Mouse (Mus musculus): Measurements from ENCODE around the gene Ppp1r15b. TPM values are rescaled to one million over a fixed set of nuclear protein-coding genes. Genes with fewer than 3 reads are reported as not detected.

Ppp1r15b gene
- polyA plus RNA-seq, 1 experiment from 2014 or later, result 20.7 TPM

- no peak overlapping the region for H3K4me3 ChIP-seq (ENCODE audit: low read depth, low read length)
- H3K27me3 ChIP-seq (ENCODE audit: control insufficient read depth, insufficient read depth, low read length), result no peaks in the 10 kb centered on the region
- DNase-seq (ENCODE audit: low spot score), result peak; percentile 75
- TF ChIP-seq CTCF (IDR thresholded peaks at IDR 0.05; ENCODE audit: low read depth) (peak; percentile 95), EP300 (optimal IDR thresholded peaks at IDR 0.05) (no peak)
- H3K4me2 ChIP-seq (replicated peaks; ENCODE audit: low read depth), result 0 out of 2 replicates have a peak overlapping the region, but pooled peaks have one; percentile 14
- peak overlapping the region; percentile 76 for H3K27ac ChIP-seq (replicated peaks)
- no peak overlapping the region for H3K9ac ChIP-seq (ENCODE audit: low read length)
- peak; percentile 92 for ATAC-seq (ENCODE audit: low FRiP score, low TSS enrichment)
- H3K36me3 ChIP-seq (ENCODE audit: control insufficient read depth, insufficient read depth, low read length), result no peaks in the 10 kb centered on the region
- H3K4me1 ChIP-seq (replicated peaks; ENCODE audit: control insufficient read depth, insufficient read depth), result no peaks in the 10 kb centered on the region
- no peaks in the 10 kb centered on the region for H3K9me3 ChIP-seq (ENCODE audit: control insufficient read depth, low read length)
- WGBS, result 46% methylated on average over 22 of the region's 22 CpGs
Measured at GRCm38 (mm10) chr1:133146014-133147009, 15.4 kb downstream of the Ppp1r15b start.

GRCm38 (mm10) chr1:133147324-133147723 lies 16.4 kb downstream of the Ppp1r15b start:
- TF ChIP-seq EP300 (optimal IDR thresholded peaks at IDR 0.05) (no peak), CTCF (IDR thresholded peaks at IDR 0.05; ENCODE audit: low read depth) (no peak)
- Histone ChIP-seq H3K27ac (replicated peaks) (no peak overlapping the region), H3K36me3 (ENCODE audit: control insufficient read depth, insufficient read depth, low read length) (no peaks in the 10 kb centered on the region), H3K4me3 (ENCODE audit: low read depth, low read length) (no peak overlapping the region), H3K9me3 (ENCODE audit: control insufficient read depth, low read length) (no peaks in the 10 kb centered on the region), H3K9ac (ENCODE audit: low read length) (no peak overlapping the region), H3K27me3 (ENCODE audit: control insufficient read depth, insufficient read depth, low read length) (no peaks in the 10 kb centered on the region), H3K4me1 (replicated peaks; ENCODE audit: control insufficient read depth, insufficient read depth) (no peaks in the 10 kb centered on the region), H3K4me2 (replicated peaks; ENCODE audit: low read depth) (no peak overlapping the region)
- DNase-seq (ENCODE audit: low spot score) (no peak), ATAC-seq (ENCODE audit: low FRiP score, low TSS enrichment) (peak; percentile 14; the same call in 1 of the 2 replicates)
- WGBS, result 67% methylated on average over 5 of the region's 5 CpGs

GRCm38 (mm10) chr1:133148122-133148521 lies 17.2 kb downstream of the Ppp1r15b start:
- Histone ChIP-seq H3K27ac (replicated peaks) (no peak overlapping the region), H3K4me3 (ENCODE audit: low read depth, low read length) (no peak overlapping the region), H3K4me1 (replicated peaks; ENCODE audit: control insufficient read depth, insufficient read depth) (no peaks in the 10 kb centered on the region), H3K4me2 (replicated peaks; ENCODE audit: low read depth) (no peak overlapping the region), H3K9ac (ENCODE audit: low read length) (no peak overlapping the region), H3K9me3 (ENCODE audit: control insufficient read depth, low read length) (no peaks in the 10 kb centered on the region), H3K36me3 (ENCODE audit: control insufficient read depth, insufficient read depth, low read length) (no peaks in the 10 kb centered on the region), H3K27me3 (ENCODE audit: control insufficient read depth, insufficient read depth, low read length) (no peaks in the 10 kb centered on the region)
- DNase-seq (ENCODE audit: low spot score) (no peak), ATAC-seq (ENCODE audit: low FRiP score, low TSS enrichment) (no peak)
- TF ChIP-seq CTCF (IDR thresholded peaks at IDR 0.05; ENCODE audit: low read depth), result no peak
- TF ChIP-seq EP300 (optimal IDR thresholded peaks at IDR 0.05), result no peak
- WGBS, result 93% methylated on average over 8 of the region's 8 CpGs

- H3K27me3 ChIP-seq (ENCODE audit: control insufficient read depth, insufficient read depth, low read length), result no peaks in the 10 kb centered on the region
- 91% methylated on average over 2 of the region's 2 CpGs for WGBS
- no peaks in the 10 kb centered on the region for H3K4me1 ChIP-seq (replicated peaks; ENCODE audit: control insufficient read depth, insufficient read depth)
- ATAC-seq (ENCODE audit: low FRiP score, low TSS enrichment) (no peak), DNase-seq (ENCODE audit: low spot score) (no peak)
- no peak overlapping the region for H3K4me3 ChIP-seq (ENCODE audit: low read depth, low read length)
- no peaks in the 10 kb centered on the region for H3K36me3 ChIP-seq (ENCODE audit: control insufficient read depth, insufficient read depth, low read length)
- no peak overlapping the region for H3K4me2 ChIP-seq (replicated peaks; ENCODE audit: low read depth)
- no peak overlapping the region for H3K27ac ChIP-seq (replicated peaks)
- no peak for TF ChIP-seq EP300 (optimal IDR thresholded peaks at IDR 0.05)
- TF ChIP-seq CTCF (IDR thresholded peaks at IDR 0.05; ENCODE audit: low read depth), result no peak
- no peak overlapping the region for H3K9ac ChIP-seq (ENCODE audit: low read length)
- no peaks in the 10 kb centered on the region for H3K9me3 ChIP-seq (ENCODE audit: control insufficient read depth, low read length)
Measured at GRCm38 (mm10) chr1:133150556-133150955, 19.6 kb downstream of the Ppp1r15b start.

- no peak overlapping the region for H3K9ac ChIP-seq (ENCODE audit: low read length)
- ATAC-seq (ENCODE audit: low FRiP score, low TSS enrichment), result no peak
- H3K4me1 ChIP-seq (replicated peaks; ENCODE audit: control insufficient read depth, insufficient read depth), result no peaks in the 10 kb centered on the region
- no peaks in the 10 kb centered on the region for H3K36me3 ChIP-seq (ENCODE audit: control insufficient read depth, insufficient read depth, low read length)
- H3K27me3 ChIP-seq (ENCODE audit: control insufficient read depth, insufficient read depth, low read length), result no peaks in the 10 kb centered on the region
- no peak overlapping the region for H3K27ac ChIP-seq (replicated peaks)
- no peak overlapping the region for H3K4me3 ChIP-seq (ENCODE audit: low read depth, low read length)
- no peak for DNase-seq (ENCODE audit: low spot score)
- TF ChIP-seq CTCF (IDR thresholded peaks at IDR 0.05; ENCODE audit: low read depth) (no peak), EP300 (optimal IDR thresholded peaks at IDR 0.05) (no peak)
- 71% methylated on average over 3 of the region's 3 CpGs for WGBS
- H3K9me3 ChIP-seq (ENCODE audit: control insufficient read depth, low read length), result no peaks in the 10 kb centered on the region
- no peak overlapping the region for H3K4me2 ChIP-seq (replicated peaks; ENCODE audit: low read depth)
Measured at GRCm38 (mm10) chr1:133152213-133152612, 21.3 kb downstream of the Ppp1r15b start.

- Histone ChIP-seq H3K9me3 (ENCODE audit: control insufficient read depth, low read length) (no peaks in the 10 kb centered on the region), H3K27ac (replicated peaks) (no peak overlapping the region), H3K27me3 (ENCODE audit: control insufficient read depth, insufficient read depth, low read length) (no peaks in the 10 kb centered on the region), H3K4me2 (replicated peaks; ENCODE audit: low read depth) (no peak overlapping the region), H3K9ac (ENCODE audit: low read length) (no peak overlapping the region), H3K4me1 (replicated peaks; ENCODE audit: control insufficient read depth, insufficient read depth) (peaks cover 2% of the 10 kb centered on the region; the same call in 1 of the 2 replicates), H3K36me3 (ENCODE audit: control insufficient read depth, insufficient read depth, low read length) (no peaks in the 10 kb centered on the region), H3K4me3 (ENCODE audit: low read depth, low read length) (no peak overlapping the region)
- WGBS, result 72% methylated on average over 6 of the region's 6 CpGs
- TF ChIP-seq CTCF (IDR thresholded peaks at IDR 0.05; ENCODE audit: low read depth) (no peak), EP300 (optimal IDR thresholded peaks at IDR 0.05) (no peak)
- DNase-seq (ENCODE audit: low spot score), result no peak
- ATAC-seq (ENCODE audit: low FRiP score, low TSS enrichment), result no peak
Measured at GRCm38 (mm10) chr1:133155270-133155669, 24.3 kb downstream of the Ppp1r15b start.
